Mouse (Mus musculus) embryonic facial prominence, embryonic 14.5 days (tissue): ENCODE measurements around the gene Abca17. TPM values are rescaled to one million over a fixed set of nuclear protein-coding genes. Genes with fewer than 3 reads are reported as not detected.

Source experiments
- ATAC-seq: fragments of 200-750 bp; cut with Nextera tagmentation; 2 replicates; pipeline ENCODE4 v1.8.0; 2017; ENCODE audit warnings: low read depth, moderate number of reproducible peaks, moderate TSS enrichment
- DNase-seq: peaks from one replicate; pipeline ENCODE4 v3.0.0-alpha.2; 2015; ENCODE audit warnings: low spot score
- H3K27ac ChIP-seq: fragments of 300-500 bp; sonication (generic); replicated peaks from 2 replicates; pipeline ENCODE4 v1.5.1; 2014; ENCODE audit warnings: low read depth, mild to moderate bottlenecking, low read length, moderate library complexity
- H3K27me3 ChIP-seq: fragments of 300-500 bp; sonication (generic); replicated peaks from 2 replicates; pipeline ENCODE4 v1.6.1; 2014; ENCODE audit warnings: low read length; ENCODE audit not compliant: control insufficient read depth, insufficient read depth
- H3K36me3 ChIP-seq: fragments of 300-500 bp; sonication (generic); 2 replicates; pipeline ENCODE4 v1.6.1; 2014; ENCODE audit warnings: low read length, mixed read lengths; ENCODE audit not compliant: control insufficient read depth, insufficient read depth
- H3K4me1 ChIP-seq: fragments of 300-500 bp; sonication (generic); 2 replicates; pipeline ENCODE4 v1.6.1; 2014; ENCODE audit warnings: antibody characterized with exemption, low read length; ENCODE audit not compliant: control insufficient read depth, insufficient read depth
- H3K4me2 ChIP-seq: fragments of 300-500 bp; sonication (generic); 2 replicates; pipeline ENCODE4 v1.6.1; 2014; ENCODE audit warnings: low read depth, mild to moderate bottlenecking, low read length, moderate library complexity, mixed read lengths
- H3K4me3 ChIP-seq: fragments of 300-500 bp; sonication (generic); 2 replicates; pipeline ENCODE4 v1.5.1; 2014; ENCODE audit warnings: low read depth, mild to moderate bottlenecking, low read length
- H3K9ac ChIP-seq: fragments of 300-500 bp; sonication (generic); 2 replicates; pipeline ENCODE4 v1.6.1; 2014; ENCODE audit warnings: low read depth, mild to moderate bottlenecking, low read length, moderate library complexity, mixed read lengths
- H3K9me3 ChIP-seq: fragments of 300-500 bp; sonication (generic); 2 replicates; pipeline ENCODE4 v1.6.1; 2016; ENCODE audit warnings: low read length; ENCODE audit not compliant: control insufficient read depth
- WGBS: fragments of 180-500 bp; shearing (Covaris S2); extraction: QIAGEN DNeasy Blood & Tissue Kit; methylation state at CpG from one replicate; pipeline ENCODE4 v1.1.7; 2014; 5-methylcytosine and 5-hydroxymethylcytosine counted together
- polyA plus RNA-seq: library from polyadenylated mRNA; unstranded; fragments of >200 nt; fragmentation: Nextera tagmentation; extraction: Ambion mirVana; gene quantifications from 2 replicates; pipeline ENCODE4 v1.2.1, GENCODE M21; 2014

Abca17 gene
- polyA plus RNA-seq, 1 experiment from 2014 or later = not detected

DNA sequence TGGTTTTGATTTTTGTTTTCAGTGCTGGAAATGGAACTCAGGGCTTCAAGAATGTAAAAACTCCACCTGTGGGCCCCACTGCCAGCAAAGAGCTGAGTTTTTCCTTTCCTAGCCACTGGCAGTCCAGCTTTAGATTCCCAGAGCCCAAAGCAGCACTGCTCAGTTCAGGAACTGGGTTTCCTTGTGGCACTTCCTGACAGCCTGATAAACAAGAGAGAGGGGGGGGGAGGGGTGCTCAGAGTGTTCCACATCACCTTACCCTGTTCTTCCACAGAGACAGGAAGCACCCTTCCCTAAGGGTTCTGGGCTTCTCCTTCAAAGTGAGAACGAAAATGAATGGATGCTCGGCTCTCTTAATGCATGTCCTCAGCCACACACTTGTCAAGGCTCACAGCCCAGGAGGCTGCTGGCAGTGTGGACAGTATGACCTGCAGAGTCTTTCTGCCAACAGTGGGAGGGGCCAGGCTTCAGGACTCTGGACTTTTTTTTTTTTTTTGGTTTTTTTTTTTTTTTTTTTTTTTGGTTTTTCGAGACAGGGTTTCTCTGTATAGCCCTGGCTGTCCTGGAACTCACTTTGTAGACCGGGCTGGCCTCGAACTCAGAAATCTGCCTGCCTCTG lies 24.3 kb upstream of the Abca17 start:
- no peak for DNase-seq
- H3K4me1 ChIP-seq = no peaks in the 10 kb centered on the region
- H3K36me3 ChIP-seq = no peaks in the 10 kb centered on the region; the same call in 1 of the 2 replicates
- no peak overlapping the region for H3K4me2 ChIP-seq
- WGBS = 68% methylated on average over 4 of the region's 5 CpGs
- no peak overlapping the region for H3K9ac ChIP-seq
- ATAC-seq = no peak
- H3K4me3 ChIP-seq = no peak overlapping the region
- no peaks in the 10 kb centered on the region for H3K9me3 ChIP-seq
- no peaks in the 10 kb centered on the region for H3K27me3 ChIP-seq
- no peak overlapping the region for H3K27ac ChIP-seq

DNA sequence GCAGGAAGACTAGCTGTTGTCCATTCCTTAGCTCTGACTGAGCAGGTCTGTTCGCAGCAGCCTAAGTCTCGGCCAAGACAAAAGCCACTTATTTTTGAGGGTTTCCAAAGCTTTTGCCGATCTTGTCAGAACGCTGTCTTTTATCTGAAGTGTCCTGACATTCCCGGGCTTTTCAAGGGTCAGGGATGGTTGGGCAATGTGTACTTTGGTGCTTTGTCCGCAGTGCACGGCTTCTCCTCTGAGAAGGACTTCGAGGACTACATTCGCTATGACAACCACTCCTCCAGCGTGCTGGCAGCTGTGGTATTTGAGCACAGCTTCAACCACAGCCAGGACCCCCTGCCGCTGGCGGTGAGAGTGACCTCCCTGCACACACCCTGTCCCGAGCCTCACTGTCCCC lies 15.0 kb upstream of the Abca17 start:
- no peak overlapping the region for H3K4me3 ChIP-seq
- no peak overlapping the region for H3K27ac ChIP-seq
- no peaks in the 10 kb centered on the region for H3K4me1 ChIP-seq
- no peak for DNase-seq
- H3K27me3 ChIP-seq = no peaks in the 10 kb centered on the region
- no peak overlapping the region for H3K4me2 ChIP-seq
- H3K36me3 ChIP-seq = 0 out of 2 replicates have a peak, but pooled peaks cover 7% of the 10 kb centered on the region
- no peak overlapping the region for H3K9ac ChIP-seq
- no peaks in the 10 kb centered on the region for H3K9me3 ChIP-seq
- no peak for ATAC-seq
- 59% methylated on average over 13 of the region's 13 CpGs for WGBS

DNA sequence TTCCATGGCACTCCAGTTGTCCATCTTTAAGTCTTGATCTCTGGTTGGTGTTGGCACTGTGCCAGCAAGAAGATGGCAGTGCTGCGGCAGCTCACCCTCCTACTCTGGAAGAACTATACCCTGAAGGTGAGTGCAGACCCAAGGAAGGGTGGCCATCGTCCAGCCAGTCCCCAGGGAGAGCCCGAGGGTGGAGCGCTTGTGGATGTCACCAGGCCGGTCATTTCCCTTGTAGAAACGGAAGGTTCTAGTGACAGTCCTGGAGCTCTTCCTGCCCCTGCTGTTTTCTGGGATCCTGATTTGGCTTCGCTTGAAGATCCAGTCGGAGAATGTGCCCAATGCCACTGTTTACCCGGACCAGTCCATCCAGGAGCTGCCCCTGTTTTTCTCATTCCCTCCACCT lies 13.6 kb upstream of the Abca17 start:
- DNase-seq (no peak), ATAC-seq (no peak)
- 0 out of 2 replicates have a peak, but pooled peaks cover 7% of the 10 kb centered on the region for H3K36me3 ChIP-seq

DNA sequence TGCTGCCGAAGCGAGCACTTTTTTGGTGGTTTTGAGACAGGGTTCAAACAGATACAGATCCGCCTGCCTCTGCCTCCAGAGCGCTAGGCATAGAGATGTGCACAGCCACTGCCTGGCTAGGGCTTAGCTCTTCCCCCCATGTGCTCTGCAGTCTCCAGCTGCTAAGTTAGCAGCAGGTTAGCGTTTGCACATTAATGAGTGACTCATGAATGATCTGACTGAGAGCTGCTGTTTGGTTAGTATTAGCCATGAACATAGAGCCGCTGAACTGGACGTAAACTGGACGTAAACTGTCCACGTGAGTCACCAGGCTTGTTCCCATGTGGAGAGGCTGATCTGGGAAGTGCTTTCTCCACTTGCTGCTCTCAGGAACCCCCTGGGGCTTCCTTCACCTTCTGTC lies 11.7 kb upstream of the Abca17 start:
- Histone ChIP-seq H3K4me2 (no peak overlapping the region), H3K4me1 (no peaks in the 10 kb centered on the region), H3K27me3 (no peaks in the 10 kb centered on the region), H3K9me3 (no peaks in the 10 kb centered on the region), H3K4me3 (no peak overlapping the region), H3K27ac (no peak overlapping the region), H3K9ac (no peak overlapping the region), H3K36me3 (0 out of 2 replicates have a peak, but pooled peaks cover 6% of the 10 kb centered on the region)
- 69% methylated on average over 9 of the region's 9 CpGs for WGBS
- DNase-seq (no peak), ATAC-seq (no peak)

More for the DNA sequence above, 13.6 kb upstream of the Abca17 start:
- Histone ChIP-seq H3K4me1 (no peaks in the 10 kb centered on the region), H3K27ac (no peak overlapping the region), H3K9ac (no peak overlapping the region), H3K9me3 (no peaks in the 10 kb centered on the region), H3K27me3 (no peaks in the 10 kb centered on the region), H3K4me2 (no peak overlapping the region), H3K4me3 (no peak overlapping the region)
- WGBS = 86% methylated on average over 7 of the region's 9 CpGs

DNA sequence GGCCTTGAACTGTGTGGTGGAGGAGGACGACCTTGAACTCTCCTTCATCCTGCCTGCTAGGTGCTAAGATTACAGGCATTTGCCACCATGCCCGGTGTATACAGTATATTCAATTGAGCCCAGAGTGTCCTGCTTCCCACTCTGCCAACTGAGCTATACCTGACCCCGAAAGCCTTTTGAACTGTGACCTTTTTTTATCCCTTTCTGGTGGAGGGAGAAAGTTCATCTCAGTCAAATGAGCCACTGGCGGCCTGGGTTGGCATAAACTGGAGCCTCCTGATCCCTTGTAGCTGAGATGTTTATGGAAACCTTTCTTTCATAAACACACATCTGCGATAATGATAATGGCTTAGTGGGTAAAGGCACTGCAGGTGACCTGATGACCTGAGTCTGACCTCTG lies 10.4 kb upstream of the Abca17 start:
- no peak overlapping the region for H3K9ac ChIP-seq
- WGBS = 83% methylated on average over 5 of the region's 5 CpGs
- ATAC-seq (no peak), DNase-seq (no peak)
- H3K27me3 ChIP-seq = no peaks in the 10 kb centered on the region
- no peaks in the 10 kb centered on the region for H3K36me3 ChIP-seq
- H3K4me2 ChIP-seq = no peak overlapping the region
- no peaks in the 10 kb centered on the region for H3K4me1 ChIP-seq
- no peak overlapping the region for H3K4me3 ChIP-seq
- H3K9me3 ChIP-seq = no peaks in the 10 kb centered on the region
- H3K27ac ChIP-seq = no peak overlapping the region

DNA sequence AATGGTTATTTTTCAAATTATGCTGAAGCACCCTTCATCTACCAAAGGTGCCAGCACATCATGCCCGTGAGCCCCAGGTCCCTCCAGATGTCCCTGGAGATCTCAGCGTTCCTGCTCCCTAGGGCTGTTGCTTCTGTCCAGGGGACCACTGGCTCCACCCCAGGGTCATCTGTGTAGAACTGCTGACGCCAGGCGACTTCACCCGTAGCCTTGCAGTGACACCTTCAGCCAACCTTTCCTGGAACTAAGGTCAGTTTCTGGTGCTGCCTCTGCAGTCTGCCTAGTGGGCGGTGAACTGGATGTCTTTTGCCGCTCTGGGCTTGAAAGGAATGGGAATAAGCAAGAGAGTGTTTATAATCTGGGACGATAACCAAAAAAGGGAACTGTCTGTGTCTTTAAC lies 10.0 kb upstream of the Abca17 start:
- H3K27ac ChIP-seq = no peak overlapping the region
- WGBS = 83% methylated on average over 8 of the region's 8 CpGs

DNA sequence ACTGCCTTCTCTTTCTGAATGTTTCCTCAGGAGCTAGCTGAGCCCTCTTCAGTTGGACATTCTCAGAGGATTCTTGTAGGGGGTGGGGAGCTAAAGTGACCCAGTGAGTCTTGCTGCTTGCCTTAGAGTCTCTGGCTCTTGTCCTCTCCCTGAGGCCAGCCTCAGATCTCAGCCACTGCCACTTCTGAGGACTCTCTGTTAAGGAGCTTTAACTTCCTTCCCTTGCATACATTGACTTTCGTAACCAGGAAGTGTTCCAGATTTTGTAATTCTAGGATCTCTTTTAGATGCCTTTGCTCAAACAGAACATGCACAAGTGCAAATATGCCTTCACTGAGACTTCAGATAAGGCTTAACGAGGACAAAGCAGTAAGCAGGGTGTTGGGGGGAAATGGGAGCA lies 9.0 kb upstream of the Abca17 start:
- H3K27ac ChIP-seq = no peak overlapping the region
- no peak overlapping the region for H3K9ac ChIP-seq
- no peak overlapping the region for H3K4me2 ChIP-seq
- no peaks in the 10 kb centered on the region for H3K9me3 ChIP-seq
- H3K36me3 ChIP-seq = no peaks in the 10 kb centered on the region
- no peaks in the 10 kb centered on the region for H3K4me1 ChIP-seq
- DNase-seq (no peak), ATAC-seq (no peak)
- H3K4me3 ChIP-seq = no peak overlapping the region
- no peaks in the 10 kb centered on the region for H3K27me3 ChIP-seq
- 62% methylated on average over 2 of the region's 2 CpGs for WGBS

More for the DNA sequence above, 10.0 kb upstream of the Abca17 start:
- H3K4me2 ChIP-seq = no peak overlapping the region
- no peaks in the 10 kb centered on the region for H3K27me3 ChIP-seq
- DNase-seq = no peak
- no peak overlapping the region for H3K9ac ChIP-seq
- H3K36me3 ChIP-seq = no peaks in the 10 kb centered on the region
- no peak for ATAC-seq
- no peaks in the 10 kb centered on the region for H3K9me3 ChIP-seq
- H3K4me1 ChIP-seq = no peaks in the 10 kb centered on the region
- no peak overlapping the region for H3K4me3 ChIP-seq

DNA sequence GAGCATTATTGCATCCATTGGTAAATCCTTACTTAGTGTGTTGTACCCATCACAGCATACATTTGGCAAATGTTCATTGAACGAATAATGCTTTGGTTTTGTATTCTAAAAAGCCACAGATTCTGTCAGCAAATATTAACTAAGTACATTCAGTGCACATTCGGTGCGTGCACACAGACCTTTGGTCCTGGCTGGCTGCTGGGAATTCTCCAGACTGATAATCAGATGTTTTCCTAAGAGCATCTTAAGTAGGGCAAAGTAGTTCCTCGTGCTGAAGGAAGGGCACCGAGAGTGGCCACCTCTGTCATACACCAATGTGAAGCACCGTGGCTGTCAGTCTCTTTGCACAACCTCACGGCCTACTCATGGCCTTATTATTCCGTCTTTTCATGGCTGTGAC lies 8.1 kb upstream of the Abca17 start:
- H3K9ac ChIP-seq = no peak overlapping the region
- H3K9me3 ChIP-seq = no peaks in the 10 kb centered on the region
- H3K4me1 ChIP-seq = no peaks in the 10 kb centered on the region
- no peaks in the 10 kb centered on the region for H3K27me3 ChIP-seq
- ATAC-seq (no peak), DNase-seq (no peak)
- H3K36me3 ChIP-seq = no peaks in the 10 kb centered on the region
- no peak overlapping the region for H3K4me2 ChIP-seq
- 89% methylated on average over 8 of the region's 8 CpGs for WGBS
- no peak overlapping the region for H3K27ac ChIP-seq
- no peak overlapping the region for H3K4me3 ChIP-seq

DNA sequence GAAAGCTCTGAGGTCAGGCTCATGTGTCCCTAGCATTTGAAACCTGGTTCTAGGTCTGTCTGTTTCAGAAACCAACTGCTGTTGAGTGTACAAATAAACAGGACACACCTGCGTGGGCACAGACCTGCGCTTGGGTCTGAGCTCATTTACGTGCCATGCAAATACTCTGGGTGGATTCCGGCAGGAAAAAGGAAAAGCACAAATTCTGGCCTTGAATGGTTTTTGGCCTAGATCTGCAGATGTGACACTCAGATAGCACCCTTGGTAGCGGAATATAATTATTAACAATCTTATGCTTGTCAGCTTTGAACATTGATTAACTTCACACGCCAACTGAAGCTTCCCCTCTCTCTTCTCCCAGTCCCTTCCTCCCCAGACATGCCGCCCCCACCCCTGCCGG lies 4.4 kb upstream of the Abca17 start:
- no peak for ATAC-seq
- WGBS = 84% methylated on average over 8 of the region's 8 CpGs
- no peak overlapping the region for H3K4me2 ChIP-seq
- DNase-seq = no peak
- H3K27ac ChIP-seq = no peak overlapping the region
- H3K9ac ChIP-seq = no peak overlapping the region
- peaks cover 19% of the 10 kb centered on the region for H3K27me3 ChIP-seq
- no peaks in the 10 kb centered on the region for H3K9me3 ChIP-seq
- no peak overlapping the region for H3K4me3 ChIP-seq
- no peaks in the 10 kb centered on the region for H3K36me3 ChIP-seq
- H3K4me1 ChIP-seq = peaks cover 12% of the 10 kb centered on the region; the same call in 1 of the 2 replicates
